16 mouse cellular contexts compared by ENCODE assay signal in genomic region chr12:8300111-8300480, GRCm38 (mm10). TPM values are rescaled to one million over a fixed set of nuclear protein-coding genes. Genes with fewer than 3 reads are reported as not detected.
DNase-seq lines count a peak whose midpoint lies in the region; ATAC-seq lines count a peak whose summit lies in the region.
"Had no signal": no experiment of that assay in that cellular context is flagged by ENCODE, and none has a peak within 500 bp of the region (broad histone marks: within the 10 kb centered on the region; RNA-seq: fewer than 3 reads in every experiment).

No protein-coding gene starts in this region.

- 54% methylated on average over 10 of the region's 10 CpGs for WGBS in heart, embryonic 16.5 days
- 9% methylated on average over 10 of the region's 10 CpGs for WGBS in embryonic facial prominence, embryonic 10.5 days
- 11% methylated on average over 10 of the region's 10 CpGs for WGBS in limb, embryonic 10.5 days

- H3K36me3 ChIP-seq in heart, embryonic 16.5 days (ENCODE audit: control insufficient read depth, insufficient read depth) = no peaks in the 10 kb centered on the region
- no peaks in the 10 kb centered on the region for H3K36me3 ChIP-seq in embryonic facial prominence, embryonic 10.5 days (replicated peaks)
- no peaks in the 10 kb centered on the region for H3K36me3 ChIP-seq in limb, embryonic 10.5 days
- H3K36me3 ChIP-seq: neural tube, embryonic 13.5 days had no signal

- DNase-seq in heart, postnatal 14 days = no peak
- peak; percentile 30 for DNase-seq in embryo, embryonic 11 days
- DNase-seq in embryonic facial prominence, embryonic 10.5 days (ENCODE audit: low spot score) = peak; percentile 47
- DNase-seq in limb, embryonic 10.5 days (ENCODE audit: low spot score) = peak; percentile 67
- DNase-seq in right cerebral cortex, postnatal 14 days = no peak
- no peak for DNase-seq in cerebellum, postnatal 36 days
- DNase-seq: cerebellum, postnatal 14 days; kidney, adult 11 months; layer of hippocampus, adult 9-11 months; lung, adult 18-20 months had no signal

- 0 out of 2 replicates have a peak overlapping the region, but pooled peaks have one; percentile 3 for H3K4me3 ChIP-seq in heart, embryonic 16.5 days (ENCODE audit: low read length)
- peak overlapping the region; percentile 29 for H3K4me3 ChIP-seq in embryonic facial prominence, embryonic 10.5 days
- H3K4me3 ChIP-seq in limb, embryonic 10.5 days = peak overlapping the region; percentile 26; the same call in 1 of the 2 replicates
- H3K4me3 ChIP-seq: neural tube, embryonic 13.5 days had no signal

- intact Hi-C loops in heart, postnatal 14 days (cut with DNase I) = loop anchor here (5.0 kb wide), 1 partner anchor 83 kb away; no protein-coding TSS in a partner anchor

- H3K4me2 ChIP-seq in heart, embryonic 16.5 days (ENCODE audit: low read depth, low read length) = no peak overlapping the region
- H3K4me2 ChIP-seq: neural tube, embryonic 13.5 days had no signal

- H3K9me3 ChIP-seq in heart, embryonic 16.5 days (replicated peaks; ENCODE audit: control insufficient read depth, low read length) = no peaks in the 10 kb centered on the region
- H3K9me3 ChIP-seq in embryonic facial prominence, embryonic 10.5 days = no peaks in the 10 kb centered on the region
- H3K9me3 ChIP-seq in limb, embryonic 10.5 days (replicated peaks) = no peaks in the 10 kb centered on the region
- H3K9me3 ChIP-seq: neural tube, embryonic 13.5 days had no signal

- no peak overlapping the region for H3K27ac ChIP-seq in heart, embryonic 16.5 days (ENCODE audit: low read length)
- H3K27ac ChIP-seq in embryonic facial prominence, embryonic 10.5 days (replicated peaks) = no peak overlapping the region
- H3K27ac ChIP-seq in limb, embryonic 10.5 days = no peak overlapping the region
- H3K27ac ChIP-seq: neural tube, embryonic 13.5 days had no signal

- H3K9ac ChIP-seq in heart, embryonic 16.5 days (ENCODE audit: low read length) = no peak overlapping the region
- H3K9ac ChIP-seq: neural tube, embryonic 13.5 days had no signal

- peaks cover 88% of the 10 kb centered on the region for H3K27me3 ChIP-seq in heart, embryonic 16.5 days (ENCODE audit: control insufficient read depth, insufficient read depth, low read length)
- peaks cover 100% of the 10 kb centered on the region for H3K27me3 ChIP-seq in embryonic facial prominence, embryonic 10.5 days (replicated peaks; ENCODE audit: low read depth, poor library complexity, severe bottlenecking)
- H3K27me3 ChIP-seq in limb, embryonic 10.5 days (ENCODE audit: low read depth, poor library complexity, severe bottlenecking) = peaks cover 100% of the 10 kb centered on the region

- no peak for ATAC-seq in heart, embryonic 16.5 days (replicated peaks; ENCODE audit: extremely low read depth, insufficient read depth, low FRiP score)

- H3K4me1 ChIP-seq in heart, embryonic 16.5 days (ENCODE audit: control insufficient read depth, insufficient read depth, low read length) = peaks cover 8% of the 10 kb centered on the region; the same call in 1 of the 2 replicates
- peaks cover 49% of the 10 kb centered on the region for H3K4me1 ChIP-seq in embryonic facial prominence, embryonic 10.5 days
- peaks cover 47% of the 10 kb centered on the region for H3K4me1 ChIP-seq in limb, embryonic 10.5 days

RNA-seq across cellular contexts. Expression of gene Gdf7, which starts 1.7 kb away (rescaled TPM):
- not detected in 2 replicates for polyA plus RNA-seq in heart, embryonic 16.5 days (2015; fragmentation: Nextera tagmentation; extraction: Ambion mirVana)
- under 1 TPM; 0.41 to 0.65 TPM for total RNA-seq in heart, postnatal 14 days (2021)
- polyA plus RNA-seq in embryonic facial prominence, embryonic 10.5 days (2016; fragmentation: Nextera tagmentation; extraction: Ambion mirVana) = 0.10 and 0.17 TPM in 2 replicates
- 0.13 and 0.14 TPM in 2 replicates for polyA plus RNA-seq in limb, embryonic 10.5 days (2016; fragmentation: Nextera tagmentation; extraction: Ambion mirVana)
- total RNA-seq: adrenal gland, adult 18-20 months; gastrocnemius, adult 18-20 months; megakaryocyte, adult 5-6 weeks had no signal
- polyA plus RNA-seq: heart, postnatal 0 days had no signal

RNA-seq across cellular contexts. Expression of gene Hs1bp3, which starts 13.1 kb away (rescaled TPM):
- polyA plus RNA-seq in heart, embryonic 16.5 days (2015; fragmentation: Nextera tagmentation; extraction: Ambion mirVana) = 15.1 and 16.5 TPM in 2 replicates
- total RNA-seq in heart, postnatal 14 days (2021) = 10 to 100 TPM; 11.9 to 12.9 TPM
- 17.9 and 18.8 TPM in 2 replicates for polyA plus RNA-seq in embryonic facial prominence, embryonic 10.5 days (2016; fragmentation: Nextera tagmentation; extraction: Ambion mirVana)
- 18.4 and 19.5 TPM in 2 replicates for polyA plus RNA-seq in limb, embryonic 10.5 days (2016; fragmentation: Nextera tagmentation; extraction: Ambion mirVana)

Comparison
In these comparisons a context has a peak if more than half of its experiments do, and no peak if none do; other contexts are left out.
1. DNase-seq: peak in embryo, embryonic 11 days (single experiment), embryonic facial prominence, embryonic 10.5 days (single experiment) and limb, embryonic 10.5 days (single experiment); none in heart, postnatal 14 days (0 of 2), right cerebral cortex, postnatal 14 days (single experiment) and cerebellum, postnatal 36 days (0 of 2).
2. Peak in every context shown above with its lines, with median percentiles within 50 percentile points of each other: H3K4me3 ChIP-seq.